Mouse (Mus musculus): Measurements from ENCODE around the gene Cd248. TPM values are rescaled to one million over a fixed set of nuclear protein-coding genes. Genes with fewer than 3 reads are reported as not detected.

Cd248 gene
- total RNA-seq, 1 experiment from 2014 or later, result 0.74 TPM

- ATAC-seq (replicated peaks in 1 of 2; ENCODE audit: insufficient read depth in 1 of 2, low FRiP score in 2 of 2, low TSS enrichment in 1 of 2, low read depth in 1 of 2, poor library complexity in 2 of 2, severe bottlenecking in 2 of 2), result no peak
Observed at GRCm38 (mm10) chr19:5092083-5092482, 24.2 kb downstream of the Cd248 start.

GRCm38 (mm10) chr19:5093481-5094242 is 25.8 kb downstream of the Cd248 start:
- no peak for ATAC-seq (replicated peaks in 1 of 2; ENCODE audit: insufficient read depth in 1 of 2, low FRiP score in 2 of 2, low TSS enrichment in 1 of 2, low read depth in 1 of 2, poor library complexity in 2 of 2, severe bottlenecking in 2 of 2)

GRCm38 (mm10) chr19:5094243-5094632 is 26.4 kb downstream of the Cd248 start:
- ATAC-seq (replicated peaks in 1 of 2; ENCODE audit: insufficient read depth in 1 of 2, low FRiP score in 2 of 2, low TSS enrichment in 1 of 2, low read depth in 1 of 2, poor library complexity in 2 of 2, severe bottlenecking in 2 of 2), result peak; percentile 55 to 77

- no peak for ATAC-seq (replicated peaks in 1 of 2; ENCODE audit: insufficient read depth in 1 of 2, low FRiP score in 2 of 2, low TSS enrichment in 1 of 2, low read depth in 1 of 2, poor library complexity in 2 of 2, severe bottlenecking in 2 of 2)
Observed at GRCm38 (mm10) chr19:5094746-5095417, 27.0 kb downstream of the Cd248 start.

GRCm38 (mm10) chr19:5095887-5096474 is 28.1 kb downstream of the Cd248 start:
- no peak for ATAC-seq (replicated peaks in 1 of 2; ENCODE audit: insufficient read depth in 1 of 2, low FRiP score in 2 of 2, low TSS enrichment in 1 of 2, low read depth in 1 of 2, poor library complexity in 2 of 2, severe bottlenecking in 2 of 2)

GRCm38 (mm10) chr19:5097521-5098362 is 29.9 kb downstream of the Cd248 start:
- no peak for ATAC-seq (replicated peaks in 1 of 2; ENCODE audit: insufficient read depth in 1 of 2, low FRiP score in 2 of 2, low TSS enrichment in 1 of 2, low read depth in 1 of 2, poor library complexity in 2 of 2, severe bottlenecking in 2 of 2)

GRCm38 (mm10) chr19:5098363-5099143 is 30.7 kb downstream of the Cd248 start, which contains the start of gene Cnih2:
TSS of gene Cnih2 (minus strand) at chr19:5098521.
- peak in 1 of 2 experiments; percentile 25; a peak in 2 of 4 replicates for ATAC-seq (replicated peaks in 1 of 2; ENCODE audit: insufficient read depth in 1 of 2, low FRiP score in 2 of 2, low TSS enrichment in 1 of 2, low read depth in 1 of 2, poor library complexity in 2 of 2, severe bottlenecking in 2 of 2)

- no peak for ATAC-seq (replicated peaks in 1 of 2; ENCODE audit: insufficient read depth in 1 of 2, low FRiP score in 2 of 2, low TSS enrichment in 1 of 2, low read depth in 1 of 2, poor library complexity in 2 of 2, severe bottlenecking in 2 of 2)
Observed at GRCm38 (mm10) chr19:5106074-5106473, 38.2 kb downstream of the Cd248 start.

- peak; percentile 91 to 92 for ATAC-seq (replicated peaks in 1 of 2; ENCODE audit: insufficient read depth in 1 of 2, low FRiP score in 2 of 2, low TSS enrichment in 1 of 2, low read depth in 1 of 2, poor library complexity in 2 of 2, severe bottlenecking in 2 of 2)
Observed at GRCm38 (mm10) chr19:5106731-5107191, 38.9 kb downstream of the Cd248 start, which contains the start of gene Rab1b. TSS of gene Rab1b (minus strand) at chr19:5107072.

GRCm38 (mm10) chr19:5107556-5108270 is 39.8 kb downstream of the Cd248 start:
- no peak for ATAC-seq (replicated peaks in 1 of 2; ENCODE audit: insufficient read depth in 1 of 2, low FRiP score in 2 of 2, low TSS enrichment in 1 of 2, low read depth in 1 of 2, poor library complexity in 2 of 2, severe bottlenecking in 2 of 2)

- ATAC-seq (replicated peaks in 1 of 2; ENCODE audit: insufficient read depth in 1 of 2, low FRiP score in 2 of 2, low TSS enrichment in 1 of 2, low read depth in 1 of 2, poor library complexity in 2 of 2, severe bottlenecking in 2 of 2), result peak in 1 of 2 experiments; percentile 33; a peak in 1 of 4 replicates
Observed at GRCm38 (mm10) chr19:5108271-5108575, 40.3 kb downstream of the Cd248 start.

GRCm38 (mm10) chr19:5108702-5109101 is 40.8 kb downstream of the Cd248 start:
- ATAC-seq (replicated peaks in 1 of 2; ENCODE audit: insufficient read depth in 1 of 2, low FRiP score in 2 of 2, low TSS enrichment in 1 of 2, low read depth in 1 of 2, poor library complexity in 2 of 2, severe bottlenecking in 2 of 2), result no peak

GRCm38 (mm10) chr19:5109659-5110453 is 42.0 kb downstream of the Cd248 start:
- ATAC-seq (replicated peaks in 1 of 2; ENCODE audit: insufficient read depth in 1 of 2, low FRiP score in 2 of 2, low TSS enrichment in 1 of 2, low read depth in 1 of 2, poor library complexity in 2 of 2, severe bottlenecking in 2 of 2), result no peak

- ATAC-seq (replicated peaks in 1 of 2; ENCODE audit: insufficient read depth in 1 of 2, low FRiP score in 2 of 2, low TSS enrichment in 1 of 2, low read depth in 1 of 2, poor library complexity in 2 of 2, severe bottlenecking in 2 of 2), result no peak
Observed at GRCm38 (mm10) chr19:5113783-5114182, 45.9 kb downstream of the Cd248 start.

GRCm38 (mm10) chr19:5117494-5118383 is 49.9 kb downstream of the Cd248 start:
- peak; percentile 81 to 89 for ATAC-seq (replicated peaks in 1 of 2; ENCODE audit: insufficient read depth in 1 of 2, low FRiP score in 2 of 2, low TSS enrichment in 1 of 2, low read depth in 1 of 2, poor library complexity in 2 of 2, severe bottlenecking in 2 of 2)
